Mouse (Mus musculus) heart, postnatal 36 days (tissue): ENCODE measurements around the gene Dhcr24. TPM values are rescaled to one million over a fixed set of nuclear protein-coding genes. Genes with fewer than 3 reads are reported as not detected.

Experiments
- DNase-seq, 2 experiments: peaks; one replicate each; pipeline ENCODE4 v3.0.0; 2021 to 2022
- intact Hi-C: fragments of 180-260 bp; cut with DNase I; formaldehyde crosslinking; loops from one replicate; pipeline ENCODE4 v1.15.1; 2025
- total RNA-seq, 2 experiments: library from RNA; stranded (reverse); gene quantifications; 2 replicates each; pipeline ENCODE4 v1.2.3; 2021

The Dhcr24 gene
- total RNA-seq = 1 to 10 TPM; 1.4 to 2.3 TPM

- peak; percentile 78 to 82 for DNase-seq
- intact Hi-C loops = no loop called here
These were observed at the start of gene Dhcr24 for GRCm38 (mm10) chr4:106560846-106561781. Gene Dhcr24 (plus strand): TSS chr4:106561038.

DNA sequence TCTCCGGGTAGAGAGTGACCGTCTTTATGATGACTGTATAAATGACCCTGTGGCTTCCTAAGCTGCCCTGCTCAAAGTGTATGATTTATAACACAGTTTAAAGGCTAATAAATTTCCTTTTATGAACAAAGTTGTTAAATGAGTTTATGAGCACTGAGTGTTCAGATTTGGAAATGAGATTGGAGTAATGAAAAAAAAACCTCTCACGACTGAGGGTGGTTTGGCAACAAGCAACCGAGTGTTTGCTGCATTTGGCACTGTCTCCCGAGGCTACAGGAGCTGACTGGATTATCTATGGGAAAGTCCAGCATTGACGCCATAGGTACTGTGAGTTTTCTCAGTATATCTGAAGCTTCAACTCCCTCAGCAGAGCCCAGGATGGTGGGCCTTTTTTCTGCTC is 46.2 kb upstream of the Dhcr24 start:
- no peak for DNase-seq
- intact Hi-C loops = no loop called here

GRCm38 (mm10) chr4:106522547-106522946 is 38.3 kb upstream of the Dhcr24 start:
- intact Hi-C loops = no loop called here
- DNase-seq = no peak

- no peak for DNase-seq
- intact Hi-C loops = no loop called here
These were observed 36.7 kb upstream of the Dhcr24 start for GRCm38 (mm10) chr4:106524131-106524530.

GRCm38 (mm10) chr4:106525001-106525400 is 35.8 kb upstream of the Dhcr24 start:
- intact Hi-C loops = no loop called here
- DNase-seq = no peak

GRCm38 (mm10) chr4:106527856-106528547 is 32.8 kb upstream of the Dhcr24 start:
- DNase-seq = no peak
- intact Hi-C loops = no loop called here

- intact Hi-C loops = loop anchor here (1.0 kb wide), 1 partner anchor 55 kb away; no protein-coding TSS in a partner anchor
- DNase-seq = peak; percentile 86 to 90
These were observed 31.3 kb upstream of the Dhcr24 start for GRCm38 (mm10) chr4:106529375-106530112.

GRCm38 (mm10) chr4:106530113-106530482 is 30.7 kb upstream of the Dhcr24 start:
- intact Hi-C loops = no loop called here
- DNase-seq = no peak

- intact Hi-C loops = no loop called here
These were observed 27.3 kb upstream of the Dhcr24 start for GRCm38 (mm10) chr4:106533421-106534080.

GRCm38 (mm10) chr4:106534256-106534655 is 26.6 kb upstream of the Dhcr24 start:
- DNase-seq = no peak
- intact Hi-C loops = no loop called here

More at GRCm38 (mm10) chr4:106533421-106534080, 27.3 kb upstream of the Dhcr24 start:
- no peak for DNase-seq

DNA sequence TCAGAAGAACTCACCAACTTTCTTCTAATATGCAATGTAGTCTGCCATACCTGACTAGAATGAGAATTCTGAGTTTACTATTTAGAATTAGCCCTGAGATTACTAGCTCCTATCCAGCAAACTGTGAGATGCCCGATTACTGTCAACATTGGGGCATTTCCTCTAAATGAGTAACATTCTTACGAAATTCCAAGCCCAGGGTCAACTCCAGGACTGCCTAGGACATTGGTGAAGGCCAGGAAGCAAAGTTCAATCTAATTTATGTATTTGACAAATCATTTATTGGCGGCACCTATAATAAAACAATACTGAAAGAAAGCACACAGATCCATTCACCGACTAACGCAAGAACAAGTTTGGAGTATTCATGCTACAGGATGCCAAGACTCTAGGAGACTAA is 21.1 kb upstream of the Dhcr24 start:
- no peak for DNase-seq
- intact Hi-C loops = no loop called here

DNA sequence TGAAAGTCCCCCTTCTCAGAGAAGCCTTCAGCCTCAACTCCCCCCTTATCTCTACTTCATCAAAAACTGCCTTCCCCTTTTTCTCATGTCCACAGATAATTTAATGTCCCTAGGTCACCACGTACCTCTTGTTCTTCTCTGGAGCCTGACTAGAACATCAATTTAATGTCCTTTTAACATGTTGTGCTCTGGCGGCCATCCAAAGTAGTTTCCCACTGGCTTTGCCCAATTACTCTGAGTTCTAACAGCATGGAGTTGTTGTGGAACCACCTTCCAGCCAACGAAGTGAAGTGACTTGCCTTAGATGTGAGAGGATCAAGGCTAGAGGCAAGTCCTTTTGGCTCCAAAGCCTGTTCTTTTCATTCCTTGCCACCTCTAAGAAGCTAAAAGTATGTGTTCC is 19.3 kb upstream of the Dhcr24 start:
- intact Hi-C loops = no loop called here
- DNase-seq = no peak

- DNase-seq = no peak
- intact Hi-C loops = no loop called here
These were observed 18.6 kb upstream of the Dhcr24 start for GRCm38 (mm10) chr4:106542211-106542610.

GRCm38 (mm10) chr4:106545817-106546373 is 14.9 kb upstream of the Dhcr24 start:
- intact Hi-C loops = no loop called here
- DNase-seq = no peak

DNA sequence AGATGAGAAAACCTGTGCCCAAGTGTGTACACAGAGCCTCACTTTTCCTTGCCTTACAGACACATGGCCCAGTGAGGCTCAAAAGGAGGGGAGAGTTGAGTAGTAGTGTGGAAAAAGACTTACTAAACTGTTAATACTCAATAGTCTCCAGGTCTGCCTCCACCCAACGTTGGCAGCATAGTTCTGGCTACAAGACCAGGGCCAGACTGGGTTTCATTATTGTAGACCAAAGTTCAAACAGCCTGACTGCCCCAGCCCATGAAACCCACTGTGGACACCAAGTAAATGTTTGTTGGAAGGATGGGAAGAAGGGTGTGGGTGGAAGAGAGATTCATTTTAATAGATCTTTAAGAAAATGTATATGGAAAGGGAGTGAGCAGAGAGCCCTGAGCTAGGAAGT is 13.9 kb upstream of the Dhcr24 start:
- no peak for DNase-seq
- intact Hi-C loops = no loop called here

DNA sequence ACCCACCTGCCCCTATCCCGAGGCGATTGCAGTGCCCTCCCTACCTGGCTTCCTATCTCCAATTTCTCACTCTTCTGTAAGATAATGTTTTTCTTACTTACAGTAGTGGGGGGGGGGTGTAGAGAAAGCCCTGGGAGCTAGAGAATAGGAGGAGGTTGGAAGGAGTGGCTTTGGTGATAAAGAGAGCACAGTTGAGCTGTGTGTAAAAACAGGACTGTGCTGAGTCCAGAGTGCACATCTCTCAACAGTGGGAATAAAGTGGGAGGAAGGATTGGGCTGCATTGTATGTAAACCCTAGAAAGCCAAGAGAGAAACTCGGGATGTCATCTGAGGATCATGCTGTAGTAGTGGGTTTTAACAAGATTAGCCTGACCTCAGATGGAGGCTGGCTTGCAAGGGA is 12.7 kb upstream of the Dhcr24 start:
- intact Hi-C loops = no loop called here
- no peak for DNase-seq

GRCm38 (mm10) chr4:106550516-106551166 is 10.2 kb upstream of the Dhcr24 start:
- intact Hi-C loops = no loop called here
- no peak for DNase-seq

- DNase-seq = no peak
- intact Hi-C loops = no loop called here
These were observed 3.6 kb upstream of the Dhcr24 start for GRCm38 (mm10) chr4:106557262-106557661.

DNA sequence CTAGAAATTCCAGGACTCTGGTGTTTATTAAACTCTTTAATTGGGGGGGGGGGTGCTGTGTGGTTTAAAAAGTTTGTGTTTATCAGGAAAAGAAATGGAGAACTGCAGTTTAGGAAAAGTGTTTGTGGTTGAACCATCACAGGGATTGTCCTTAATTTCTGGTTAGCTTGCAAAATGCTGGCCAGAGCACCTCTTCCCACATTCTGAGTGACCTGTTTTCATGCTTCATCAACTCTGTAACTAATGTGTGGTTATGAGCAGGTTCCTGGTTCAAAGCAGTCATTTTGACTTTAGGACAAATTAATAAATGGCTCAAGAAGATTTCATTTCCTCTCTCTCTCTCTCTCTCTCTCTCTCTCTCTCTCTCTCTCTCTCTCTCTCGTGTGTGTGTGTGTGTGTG is 2.9 kb upstream of the Dhcr24 start:
- DNase-seq = no peak
- intact Hi-C loops = no loop called here
